20 mouse cellular contexts compared by ENCODE assay signal in the genomic region with DNA sequence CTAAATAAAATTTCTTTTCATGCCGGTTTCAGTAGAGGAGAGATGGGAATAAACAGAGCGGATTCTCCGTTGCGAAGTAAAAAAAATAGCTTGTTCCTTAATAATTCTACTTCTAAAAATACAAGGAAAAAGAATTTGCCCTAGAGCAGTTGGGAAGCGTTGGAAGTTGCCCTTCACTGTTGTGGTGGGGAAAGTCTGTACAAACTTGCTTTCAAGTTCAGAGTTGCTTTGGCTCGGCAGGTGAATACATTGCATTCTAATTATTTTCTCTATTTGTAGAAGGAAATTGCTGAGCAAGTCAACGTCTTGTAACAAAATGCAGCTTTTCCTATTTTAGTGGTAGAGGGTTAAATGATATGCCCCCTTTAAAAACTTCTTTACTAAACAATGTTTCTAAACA. TPM values are rescaled to one million over a fixed set of nuclear protein-coding genes. Genes with fewer than 3 reads are reported as not detected.
DNase-seq lines count a peak whose midpoint lies in the region; ATAC-seq and TF ChIP-seq lines count a peak whose summit lies in the region.
"Had no signal": no experiment of that assay in that cellular context is flagged by ENCODE, and none has a peak within 500 bp of the region (broad histone marks: within the 10 kb centered on the region; RNA-seq: fewer than 3 reads in every experiment).

No protein-coding gene starts in this region.

- H3K36me3 ChIP-seq in hindbrain, embryonic 15.5 days: peaks cover 5% of the 10 kb centered on the region; the same call in 1 of the 2 replicates
- no peaks in the 10 kb centered on the region for H3K36me3 ChIP-seq in neural tube, embryonic 14.5 days (ENCODE audit: control insufficient read depth, insufficient read depth, low read length)

- no peaks in the 10 kb centered on the region for H3K9me3 ChIP-seq in hindbrain, embryonic 15.5 days
- H3K9me3 ChIP-seq in neural tube, embryonic 14.5 days (ENCODE audit: control insufficient read depth, low read length): no peaks in the 10 kb centered on the region

- H3K9ac ChIP-seq in hindbrain, embryonic 15.5 days: peak overlapping the region; percentile 38
- H3K9ac ChIP-seq in neural tube, embryonic 14.5 days (replicated peaks; ENCODE audit: low read depth, low read length): peak overlapping the region; percentile 48
- H3K9ac ChIP-seq: liver, embryonic 14.5 days had no signal

- no peaks in the 10 kb centered on the region for H3K27me3 ChIP-seq in hindbrain, embryonic 15.5 days
- no peaks in the 10 kb centered on the region for H3K27me3 ChIP-seq in neural tube, embryonic 14.5 days (ENCODE audit: control insufficient read depth, insufficient read depth, low read length)

- DNase-seq in cerebellum, adult 9-10 months: peak; percentile 22
- no peak for DNase-seq in cerebellum, adult 11 months
- DNase-seq in left cerebral cortex, adult 2 months (ENCODE audit: extremely low spot score in 1 of 2, low spot score in 2 of 2): no peak
- DNase-seq in left cerebral cortex, postnatal 4 days: no peak
- no peak for DNase-seq in gastrocnemius, postnatal 10 days
- no peak for DNase-seq in kidney, adult 8-10 months
- DNase-seq: adrenal gland, postnatal 14 days; heart, postnatal 10 days; lung, postnatal 4 days had no signal

- no peak for TF ChIP-seq CTCF in left cerebral cortex, adult 2 months (IDR thresholded peaks at IDR 0.05)

- WGBS in hindbrain, embryonic 15.5 days: 58% methylated on average over 7 of the region's 7 CpGs
- 71% methylated on average over 7 of the region's 7 CpGs for WGBS in neural tube, embryonic 14.5 days

- H3K27ac ChIP-seq in left cerebral cortex, adult 2 months: peak overlapping the region; percentile 92
- peak overlapping the region; percentile 91 for H3K27ac ChIP-seq in hindbrain, embryonic 15.5 days (replicated peaks)
- peak overlapping the region; percentile 94; the same call in 1 of the 2 replicates for H3K27ac ChIP-seq in neural tube, embryonic 14.5 days (ENCODE audit: low read depth, low read length)
- H3K27ac ChIP-seq: liver, embryonic 14.5 days had no signal

- peak overlapping the region; percentile 45 for H3K4me3 ChIP-seq in left cerebral cortex, adult 2 months
- peak overlapping the region; percentile 36 for H3K4me3 ChIP-seq in hindbrain, embryonic 15.5 days
- H3K4me3 ChIP-seq in neural tube, embryonic 14.5 days (ENCODE audit: low read depth, low read length): peak overlapping the region; percentile 36

- intact Hi-C loops in left cerebral cortex, adult 2 months (cut with DNase I): loop anchor here (1.0 to 10.0 kb wide), 5 partner anchors 90 to 562 kb away; no protein-coding TSS in a partner anchor
- intact Hi-C loops in left cerebral cortex, postnatal 4 days (cut with DNase I): loop anchor here (5.0 kb wide), 2 partner anchors 47 to 93 kb away; no protein-coding TSS in a partner anchor

- H3K4me1 ChIP-seq in hindbrain, embryonic 15.5 days (replicated peaks): peaks cover 7% of the 10 kb centered on the region
- peaks cover 5% of the 10 kb centered on the region for H3K4me1 ChIP-seq in neural tube, embryonic 14.5 days (ENCODE audit: control insufficient read depth, insufficient read depth, low read length)

- peak overlapping the region; percentile 50 for H3K4me2 ChIP-seq in hindbrain, embryonic 15.5 days
- H3K4me2 ChIP-seq in neural tube, embryonic 14.5 days (ENCODE audit: low read depth, low read length): peak overlapping the region; percentile 40

- ATAC-seq in hindbrain, embryonic 15.5 days (ENCODE audit: low FRiP score, low read depth): no peak
- ATAC-seq in neural tube, embryonic 14.5 days (ENCODE audit: low read depth): no peak
- ATAC-seq: intestine, postnatal 0 days had no signal

RNA-seq across cellular contexts. Expression of a gene that starts 6.2 kb away (rescaled TPM):
- total RNA-seq in left cerebral cortex, adult 2 months (2021): not detected
- total RNA-seq in left cerebral cortex, postnatal 4 days (2021): not detected
- not detected in 2 replicates for polyA plus RNA-seq in hindbrain, embryonic 15.5 days (2015; fragmentation: Nextera tagmentation; extraction: Ambion mirVana)
- not detected in 2 replicates for polyA plus RNA-seq in neural tube, embryonic 14.5 days (2014; fragmentation: Nextera tagmentation; extraction: Ambion mirVana)
- total RNA-seq in gastrocnemius, postnatal 10 days (2021): not detected
- total RNA-seq: adrenal gland, postnatal 14 days; ES-E14; granulocyte monocyte progenitor cell, adult 5-6 weeks; heart, postnatal 10 days; layer of hippocampus, adult 8-10 months; left cerebral cortex, postnatal 25 days had no signal
- polyA plus RNA-seq: embryonic facial prominence, embryonic 14.5 days; frontal cortex, adult 2 months; intestine, postnatal 0 days; liver, embryonic 14.5 days; neural tube, embryonic 11.5 days had no signal
